Mouse (Mus musculus): ENCODE results near the gene Etl4.

- TF ChIP-seq CTCF (IDR thresholded peaks at IDR 0.05; ENCODE audit: control insufficient read depth, insufficient read depth, low read length) = no peak
- TF ChIP-seq POLR2A (IDR thresholded peaks at IDR 0.05; ENCODE audit: borderline replicate concordance, control insufficient read depth, low read depth, low read length) = no peak
Measured at GRCm38 (mm10) chr2:20517853-20518252, 608.3 kb downstream of the Etl4 start.

All from bone marrow, adult 2 months (tissue).